Mouse (Mus musculus): Measurements from ENCODE around the gene Cdca3. TPM values are rescaled to one million over a fixed set of nuclear protein-coding genes. Genes with fewer than 3 reads are reported as not detected.

The Cdca3 gene
- polyA plus RNA-seq, 1 experiment from 2014 or later = 42.6 TPM

- Histone ChIP-seq H3K36me3 (peaks cover 11% of the 10 kb centered on the region), H3K4me1 (replicated peaks) (peaks cover 89% of the 10 kb centered on the region), H3K4me2 (peak overlapping the region; percentile 73), H3K9me3 (no peaks in the 10 kb centered on the region), H3K4me3 (peak overlapping the region; percentile 67), H3K9ac (peak overlapping the region; percentile 89), H3K27me3 (peaks cover 2% of the 10 kb centered on the region), H3K27ac (peak overlapping the region; percentile 95)
- WGBS = 11% methylated on average over 8 of the region's 8 CpGs
- no peak; the same call in 1 of the 2 replicates for ATAC-seq (ENCODE audit: low FRiP score)
Measured at GRCm38 (mm10) chr6:124862406-124863124, 33.2 kb downstream of the Cdca3 start.

GRCm38 (mm10) chr6:124863125-124863657, 33.8 kb downstream of the Cdca3 start:
- Histone ChIP-seq H3K9me3 (no peaks in the 10 kb centered on the region), H3K27ac (peak overlapping the region; percentile 95), H3K4me2 (peak overlapping the region; percentile 73), H3K9ac (peak overlapping the region; percentile 89), H3K4me3 (peak overlapping the region; percentile 67), H3K4me1 (replicated peaks) (peaks cover 83% of the 10 kb centered on the region), H3K27me3 (peaks cover 4% of the 10 kb centered on the region), H3K36me3 (peaks cover 11% of the 10 kb centered on the region)
- WGBS = 0% methylated on average over 11 of the region's 16 CpGs
- ATAC-seq (ENCODE audit: low FRiP score) = peak; percentile 30

- peaks cover 77% of the 10 kb centered on the region for H3K4me1 ChIP-seq (replicated peaks)
- peak within 1 kb of the TSS; percentile 89 for H3K9ac ChIP-seq
- no peaks in the 10 kb centered on the region for H3K9me3 ChIP-seq
- H3K27me3 ChIP-seq = peaks cover 4% of the 10 kb centered on the region
- under 1% methylated on average over 37 of the region's 43 CpGs for WGBS
- H3K36me3 ChIP-seq = peaks cover 11% of the 10 kb centered on the region
- peak within 1 kb of the TSS; percentile 95 for H3K27ac ChIP-seq
- ATAC-seq (ENCODE audit: low FRiP score) = peak; percentile 64
- H3K4me2 ChIP-seq = peak within 1 kb of the TSS; percentile 73
- H3K4me3 ChIP-seq = peak within 1 kb of the TSS; percentile 67
Measured at GRCm38 (mm10) chr6:124863658-124864298, 34.4 kb downstream of the Cdca3 start, which contains the start of gene Gpr162. Gene Gpr162 (minus strand): TSS chr6:124863983.

GRCm38 (mm10) chr6:124865766-124866362, 36.5 kb downstream of the Cdca3 start:
- peak overlapping the region; percentile 70 for H3K27ac ChIP-seq
- H3K27me3 ChIP-seq = peaks cover 4% of the 10 kb centered on the region; the same call in 1 of the 2 replicates
- peak overlapping the region; percentile 51 for H3K9ac ChIP-seq
- H3K9me3 ChIP-seq = no peaks in the 10 kb centered on the region
- H3K4me3 ChIP-seq = no peak overlapping the region
- ATAC-seq (ENCODE audit: low FRiP score) = no peak
- peaks cover 5% of the 10 kb centered on the region for H3K36me3 ChIP-seq
- 41% methylated on average over 18 of the region's 18 CpGs for WGBS
- peaks cover 56% of the 10 kb centered on the region for H3K4me1 ChIP-seq (replicated peaks)
- H3K4me2 ChIP-seq = no peak overlapping the region

GRCm38 (mm10) chr6:124866560-124866959, 37.2 kb downstream of the Cdca3 start:
- no peak overlapping the region for H3K27ac ChIP-seq
- H3K9ac ChIP-seq = peak overlapping the region; percentile 51; the same call in 1 of the 2 replicates

GRCm38 (mm10) chr6:124874348-124874747, 45.0 kb downstream of the Cdca3 start:
- H3K4me2 ChIP-seq = no peak overlapping the region
- 0 out of 2 replicates have a peak, but pooled peaks cover 5% of the 10 kb centered on the region for H3K27me3 ChIP-seq
- H3K4me1 ChIP-seq (replicated peaks) = no peaks in the 10 kb centered on the region
- no peak for ATAC-seq (ENCODE audit: low FRiP score)
- H3K9ac ChIP-seq = no peak overlapping the region
- H3K36me3 ChIP-seq = no peaks in the 10 kb centered on the region
- no peaks in the 10 kb centered on the region for H3K9me3 ChIP-seq
- no peak overlapping the region for H3K27ac ChIP-seq
- WGBS = 51% methylated on average over 2 of the region's 3 CpGs
- no peak overlapping the region for H3K4me3 ChIP-seq

More at GRCm38 (mm10) chr6:124866560-124866959, 37.2 kb downstream of the Cdca3 start:
- Histone ChIP-seq H3K9me3 (no peaks in the 10 kb centered on the region), H3K4me3 (no peak overlapping the region), H3K36me3 (no peaks in the 10 kb centered on the region), H3K27me3 (peaks cover 4% of the 10 kb centered on the region; the same call in 1 of the 2 replicates), H3K4me2 (no peak overlapping the region), H3K4me1 (replicated peaks) (peaks cover 49% of the 10 kb centered on the region)
- WGBS = 65% methylated on average over 6 of the region's 7 CpGs
- ATAC-seq (ENCODE audit: low FRiP score) = no peak

- H3K27me3 ChIP-seq = 0 out of 2 replicates have a peak, but pooled peaks cover 5% of the 10 kb centered on the region
- no peak overlapping the region for H3K4me3 ChIP-seq
- no peaks in the 10 kb centered on the region for H3K9me3 ChIP-seq
- no peak for ATAC-seq (ENCODE audit: low FRiP score)
- 63% methylated on average over 6 of the region's 6 CpGs for WGBS
- no peak overlapping the region for H3K9ac ChIP-seq
- H3K36me3 ChIP-seq = no peaks in the 10 kb centered on the region
- H3K4me1 ChIP-seq (replicated peaks) = no peaks in the 10 kb centered on the region
- no peak overlapping the region for H3K4me2 ChIP-seq
- no peak overlapping the region for H3K27ac ChIP-seq
Measured at GRCm38 (mm10) chr6:124879390-124879789, 50.0 kb downstream of the Cdca3 start.

- H3K36me3 ChIP-seq = no peaks in the 10 kb centered on the region
- 0 out of 2 replicates have a peak, but pooled peaks cover 5% of the 10 kb centered on the region for H3K4me1 ChIP-seq (replicated peaks)
- no peak overlapping the region for H3K4me2 ChIP-seq
- H3K9me3 ChIP-seq = no peaks in the 10 kb centered on the region
- WGBS = 97% methylated on average over 9 of the region's 9 CpGs
- no peak overlapping the region for H3K4me3 ChIP-seq
- no peak overlapping the region for H3K9ac ChIP-seq
- no peak for ATAC-seq (ENCODE audit: low FRiP score)
- no peaks in the 10 kb centered on the region for H3K27me3 ChIP-seq
- no peak overlapping the region for H3K27ac ChIP-seq
Measured at GRCm38 (mm10) chr6:124881821-124882220, 52.5 kb downstream of the Cdca3 start.

Other genes starting within 250 kb of the Cdca3 start
- gene C1s2, start 193.5 kb upstream of the Cdca3 start, polyA plus RNA-seq (2015; fragmentation: Nextera tagmentation; extraction: Ambion mirVana) = 0.06 and 0.16 TPM in 2 replicates
- 38.5 and 52.2 TPM in 2 replicates for gene Lpcat3, start 166.5 kb upstream of the Cdca3 start, polyA plus RNA-seq (2015; fragmentation: Nextera tagmentation; extraction: Ambion mirVana)
- 111 and 118 TPM in 2 replicates for gene Emg1, start 117.4 kb upstream of the Cdca3 start, polyA plus RNA-seq (2015; fragmentation: Nextera tagmentation; extraction: Ambion mirVana)
- 254 and 257 TPM in 2 replicates for gene Phb2, start 117.2 kb upstream of the Cdca3 start, polyA plus RNA-seq (2015; fragmentation: Nextera tagmentation; extraction: Ambion mirVana)
- gene Ptpn6, start 90.8 kb upstream of the Cdca3 start, polyA plus RNA-seq (2015; fragmentation: Nextera tagmentation; extraction: Ambion mirVana) = 5.0 and 5.9 TPM in 2 replicates
- gene Grcc10, start 88.2 kb upstream of the Cdca3 start, polyA plus RNA-seq (2015; fragmentation: Nextera tagmentation; extraction: Ambion mirVana) = 670 and 677 TPM in 2 replicates
- not detected in 2 replicates for gene Gm45234, start 73.5 kb upstream of the Cdca3 start, polyA plus RNA-seq (2015; fragmentation: Nextera tagmentation; extraction: Ambion mirVana)
- gene Atn1, start 73.0 kb upstream of the Cdca3 start, polyA plus RNA-seq (2015; fragmentation: Nextera tagmentation; extraction: Ambion mirVana) = 21.6 and 22.7 TPM in 2 replicates
- 53.2 and 58.7 TPM in 2 replicates for gene Eno2, start 59.9 kb upstream of the Cdca3 start, polyA plus RNA-seq (2015; fragmentation: Nextera tagmentation; extraction: Ambion mirVana)
- gene Lrrc23, start 49.8 kb upstream of the Cdca3 start, polyA plus RNA-seq (2015; fragmentation: Nextera tagmentation; extraction: Ambion mirVana) = 4.0 and 6.3 TPM in 2 replicates
- gene Spsb2, start 20.9 kb upstream of the Cdca3 start, polyA plus RNA-seq (2015; fragmentation: Nextera tagmentation; extraction: Ambion mirVana) = 7.8 and 8.4 TPM in 2 replicates
- gene Tpi1, start 15.3 kb upstream of the Cdca3 start, polyA plus RNA-seq (2015; fragmentation: Nextera tagmentation; extraction: Ambion mirVana) = 361 and 374 TPM in 2 replicates
- gene Usp5, start 63 bp upstream of the Cdca3 start, polyA plus RNA-seq (2015; fragmentation: Nextera tagmentation; extraction: Ambion mirVana) = 189 and 200 TPM in 2 replicates
- 0.78 and 1.3 TPM in 2 replicates for gene Gnb3, start 10.7 kb downstream of the Cdca3 start, polyA plus RNA-seq (2015; fragmentation: Nextera tagmentation; extraction: Ambion mirVana)
- gene P3h3, start 28.2 kb downstream of the Cdca3 start, polyA plus RNA-seq (2015; fragmentation: Nextera tagmentation; extraction: Ambion mirVana) = 16.4 and 19.1 TPM in 2 replicates
- 21.3 and 22.5 TPM in 2 replicates for gene Gpr162, start 34.4 kb downstream of the Cdca3 start, polyA plus RNA-seq (2015; fragmentation: Nextera tagmentation; extraction: Ambion mirVana)
- gene Cd4, start 58.7 kb downstream of the Cdca3 start, polyA plus RNA-seq (2015; fragmentation: Nextera tagmentation; extraction: Ambion mirVana) = 0.14 and 0.19 TPM in 2 replicates
- gene Lag3, start 82.2 kb downstream of the Cdca3 start, polyA plus RNA-seq (2015; fragmentation: Nextera tagmentation; extraction: Ambion mirVana) = 2.4 and 2.6 TPM in 2 replicates
- gene Ptms, start 90.6 kb downstream of the Cdca3 start, polyA plus RNA-seq (2015; fragmentation: Nextera tagmentation; extraction: Ambion mirVana) = 744 and 801 TPM in 2 replicates
- gene Mlf2, start 101.8 kb downstream of the Cdca3 start, polyA plus RNA-seq (2015; fragmentation: Nextera tagmentation; extraction: Ambion mirVana) = 481 and 505 TPM in 2 replicates
- gene Cops7a, start 136.0 kb downstream of the Cdca3 start, polyA plus RNA-seq (2015; fragmentation: Nextera tagmentation; extraction: Ambion mirVana) = 89.3 and 94.5 TPM in 2 replicates
- gene Pianp, start 167.1 kb downstream of the Cdca3 start, polyA plus RNA-seq (2015; fragmentation: Nextera tagmentation; extraction: Ambion mirVana) = 29.3 and 31.6 TPM in 2 replicates
- gene Zfp384, start 179.6 kb downstream of the Cdca3 start, polyA plus RNA-seq (2015; fragmentation: Nextera tagmentation; extraction: Ambion mirVana) = 17.7 and 20.4 TPM in 2 replicates
- 168 and 175 TPM in 2 replicates for gene Ing4, start 210.2 kb downstream of the Cdca3 start, polyA plus RNA-seq (2015; fragmentation: Nextera tagmentation; extraction: Ambion mirVana)
- 17.5 and 19.7 TPM in 2 replicates for gene Acrbp, start 220.1 kb downstream of the Cdca3 start, polyA plus RNA-seq (2015; fragmentation: Nextera tagmentation; extraction: Ambion mirVana)
- gene Lpar5, start 238.4 kb downstream of the Cdca3 start, polyA plus RNA-seq (2015; fragmentation: Nextera tagmentation; extraction: Ambion mirVana) = 0.55 and 0.65 TPM in 2 replicates

All from hindbrain, embryonic 13.5 days (tissue).